Mouse (Mus musculus): ENCODE data around the gene Ap1ar. TPM values are rescaled to one million over a fixed set of nuclear protein-coding genes. Genes with fewer than 3 reads are reported as not detected.

The Ap1ar gene
- total RNA-seq, 2 experiments from 2014 or later = 81.7 to 89.0 TPM

DNA sequence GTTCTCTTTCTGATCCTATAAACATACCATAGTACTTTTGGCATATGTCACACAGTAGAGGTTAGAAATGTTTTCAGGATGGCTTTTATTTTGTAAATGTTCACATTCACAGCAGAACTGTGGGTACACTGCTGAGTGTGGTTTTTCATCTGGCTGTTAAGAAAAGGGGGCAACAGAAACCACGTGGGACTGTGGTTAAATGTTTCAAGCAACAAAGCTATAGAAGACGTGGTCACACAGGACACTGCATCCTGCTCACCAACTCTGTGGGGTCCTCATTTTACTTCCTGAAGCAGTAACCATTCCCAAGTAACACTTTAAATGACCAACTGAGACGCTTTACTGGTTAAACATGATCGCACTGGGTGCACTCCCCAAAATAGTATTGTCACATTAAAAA lies 25.2 kb upstream of the Ap1ar start:
- no peak overlapping the region for H3K4me3 ChIP-seq
- intact Hi-C loops (cut with DNase I) = no loop called here
- no peak for TF ChIP-seq CTCF (IDR thresholded peaks at IDR 0.05)
- DNase-seq (ENCODE audit: extremely low spot score in 1 of 2, low spot score in 2 of 2) = no peak
- no peak overlapping the region for H3K27ac ChIP-seq

DNA sequence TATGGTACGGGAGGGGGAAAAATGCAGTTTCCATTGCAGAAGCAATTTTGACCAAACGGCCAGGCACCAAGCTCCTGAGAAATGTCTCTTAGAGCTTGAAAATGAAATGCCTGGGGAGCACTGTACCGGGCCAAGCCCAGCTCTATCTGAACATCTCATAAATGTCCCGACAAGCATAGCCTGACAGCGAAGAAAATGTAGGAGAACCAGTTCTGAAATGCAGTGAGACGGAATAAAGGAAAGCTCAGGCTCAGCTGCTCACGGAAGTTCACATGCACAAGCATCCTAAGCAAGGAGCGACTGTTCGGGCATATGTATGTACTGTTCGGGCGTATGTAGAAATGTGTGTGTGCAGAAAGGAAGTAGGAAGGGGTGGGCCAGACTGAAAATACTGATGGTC lies 24.0 kb upstream of the Ap1ar start:
- TF ChIP-seq CTCF (IDR thresholded peaks at IDR 0.05) = no peak
- Histone ChIP-seq H3K4me3 (no peak overlapping the region), H3K27ac (no peak overlapping the region)
- DNase-seq (ENCODE audit: extremely low spot score in 1 of 2, low spot score in 2 of 2) = no peak
- intact Hi-C loops (cut with DNase I) = no loop called here

DNA sequence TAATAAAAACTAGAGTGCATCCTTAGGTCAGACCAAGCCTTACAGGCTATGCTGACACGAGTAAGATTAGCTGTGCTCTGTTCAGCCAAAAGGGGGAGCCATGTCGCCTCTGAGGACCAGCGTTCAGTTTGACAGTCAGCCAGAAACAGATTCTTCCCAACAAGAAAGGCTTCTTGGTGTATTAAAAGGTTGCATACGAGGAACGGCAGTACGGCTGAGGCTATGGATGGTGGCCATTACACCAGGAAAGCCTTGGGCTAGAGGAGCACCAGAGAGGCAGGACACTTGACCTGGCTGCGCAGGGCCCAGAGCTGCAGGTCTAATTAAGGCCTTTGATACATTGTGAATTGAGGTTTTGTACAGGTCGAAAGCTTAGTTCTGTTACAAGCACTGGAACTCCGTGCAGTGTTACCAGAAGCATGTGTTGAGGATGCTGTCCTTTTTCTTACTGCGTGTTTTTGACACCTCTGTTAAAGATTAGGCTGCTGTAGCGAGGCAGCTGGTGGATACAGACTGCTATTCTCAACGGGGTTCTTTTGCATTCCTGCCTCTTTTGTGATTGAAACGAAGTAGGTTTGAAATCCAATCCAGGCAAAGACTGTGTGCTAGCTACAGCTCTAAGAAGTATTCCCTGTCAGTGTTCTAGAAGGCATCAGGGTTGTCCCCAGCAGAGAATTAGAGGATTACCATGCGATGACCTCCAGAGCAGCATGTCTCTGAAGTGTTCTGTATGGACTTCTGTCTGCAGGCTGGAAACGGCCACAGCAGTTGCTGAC lies 16.3 kb upstream of the Ap1ar start:
- H3K27ac ChIP-seq = no peak overlapping the region
- peak; percentile 77 for TF ChIP-seq CTCF (IDR thresholded peaks at IDR 0.05)
- H3K4me3 ChIP-seq = no peak overlapping the region
- intact Hi-C loops (cut with DNase I) = loop anchor here (1.0 to 5.0 kb wide), 2 partner anchors 44 to 96 kb away; partner anchors contain the start of gene Fam241a
- DNase-seq (ENCODE audit: extremely low spot score in 1 of 2, low spot score in 2 of 2) = peak; percentile 52 to 54

DNA sequence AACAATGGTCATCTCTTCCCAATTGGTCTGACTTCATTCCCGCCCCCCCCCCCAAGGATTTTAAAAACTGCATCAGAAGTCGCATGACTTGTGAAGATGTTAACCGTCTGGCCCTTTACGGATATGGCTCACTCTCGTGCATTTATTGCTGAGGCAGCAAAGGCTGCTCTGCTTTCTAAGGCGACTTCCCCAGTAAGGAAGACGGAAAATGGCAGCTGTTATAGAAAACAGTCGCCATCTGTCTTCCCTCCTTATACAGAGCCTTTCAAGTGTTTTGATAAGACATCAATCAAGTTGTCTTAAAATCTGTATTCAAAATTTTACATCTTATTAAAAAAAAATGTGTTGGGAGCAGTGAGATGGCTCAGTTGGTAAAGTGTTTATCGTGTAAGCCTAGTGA lies 15.4 kb upstream of the Ap1ar start:
- no peak overlapping the region for H3K27ac ChIP-seq
- no peak overlapping the region for H3K4me3 ChIP-seq
- no peak for TF ChIP-seq CTCF (IDR thresholded peaks at IDR 0.05)
- no peak for DNase-seq (ENCODE audit: extremely low spot score in 1 of 2, low spot score in 2 of 2)
- intact Hi-C loops (cut with DNase I) = loop anchor here (1.0 to 5.0 kb wide), 2 partner anchors 45 to 97 kb away; partner anchors contain the start of gene Fam241a

DNA sequence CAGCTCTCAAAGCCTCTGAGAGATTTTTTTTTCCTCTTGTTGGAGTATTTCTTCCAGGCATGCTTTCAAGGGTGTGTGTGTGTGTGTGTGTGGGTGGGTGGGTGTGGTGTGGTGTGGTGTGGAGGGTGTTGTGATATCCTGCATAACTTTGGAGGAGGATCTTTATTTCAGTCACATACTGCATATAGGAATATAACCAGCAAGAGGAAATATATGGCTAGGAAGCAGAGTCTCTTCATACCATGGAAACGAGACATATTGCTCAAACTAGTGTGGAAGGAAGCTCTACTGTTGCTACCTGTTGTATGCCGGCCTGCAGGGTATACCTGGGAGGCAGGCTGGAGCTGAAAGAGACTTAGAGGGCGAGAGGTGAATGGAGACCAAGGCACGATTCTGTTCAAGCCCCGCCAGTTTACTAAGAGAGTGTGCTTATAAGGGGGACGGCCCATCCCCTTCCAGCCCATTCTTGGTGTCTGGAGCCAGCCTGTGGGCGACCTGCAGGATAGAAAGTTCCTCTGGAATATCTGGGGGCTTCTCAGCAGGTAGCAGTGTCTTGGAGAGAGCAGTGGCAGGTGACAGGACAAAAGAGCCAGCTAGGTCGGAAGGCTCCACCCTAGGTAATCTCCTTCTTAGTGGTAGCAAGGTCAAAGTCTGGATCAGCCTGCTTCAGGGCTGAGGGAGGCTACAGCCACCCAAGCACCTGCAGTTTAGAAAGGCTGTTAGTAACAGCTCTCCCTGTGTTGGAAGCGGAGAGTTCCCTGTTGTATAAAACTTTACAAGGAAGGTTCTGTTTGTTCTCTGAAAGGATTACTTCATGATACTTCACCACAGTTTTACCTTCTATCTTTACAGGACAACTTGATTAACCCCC lies 13.7 kb upstream of the Ap1ar start:
- intact Hi-C loops (cut with DNase I) = loop anchor here (5.0 kb wide), 1 partner anchor 46 kb away; the partner anchor contains the start of gene Fam241a

DNA sequence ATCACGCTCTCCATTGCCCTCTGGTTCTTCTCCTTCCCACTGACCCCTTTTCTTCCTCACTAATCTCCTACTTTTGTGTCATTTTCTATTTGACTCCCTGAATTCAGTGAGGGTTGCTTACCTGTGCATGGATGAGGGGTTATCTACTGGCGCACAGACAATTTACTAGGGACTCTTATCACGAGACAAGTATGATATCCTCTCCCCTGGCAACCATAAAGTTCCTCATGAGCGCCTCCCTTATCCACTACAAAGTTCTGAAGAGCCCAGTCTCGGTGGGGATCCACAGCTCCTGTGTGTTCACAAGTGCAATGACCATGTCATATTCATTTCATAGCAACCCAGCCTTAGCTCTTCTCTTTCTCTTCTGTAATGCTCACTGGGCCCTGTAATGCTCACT lies 12.6 kb upstream of the Ap1ar start:
- H3K4me3 ChIP-seq = no peak overlapping the region
- no peak for TF ChIP-seq CTCF (IDR thresholded peaks at IDR 0.05)
- H3K27ac ChIP-seq = no peak overlapping the region
- intact Hi-C loops (cut with DNase I) = loop anchor here (5.0 kb wide), 1 partner anchor 47 kb away; the partner anchor contains the start of gene Fam241a
- DNase-seq (ENCODE audit: extremely low spot score in 1 of 2, low spot score in 2 of 2) = no peak

More for the DNA sequence above, 13.7 kb upstream of the Ap1ar start:
- TF ChIP-seq CTCF (IDR thresholded peaks at IDR 0.05) = no peak
- no peak overlapping the region for H3K27ac ChIP-seq
- no peak for DNase-seq (ENCODE audit: extremely low spot score in 1 of 2, low spot score in 2 of 2)
- H3K4me3 ChIP-seq = no peak overlapping the region

DNA sequence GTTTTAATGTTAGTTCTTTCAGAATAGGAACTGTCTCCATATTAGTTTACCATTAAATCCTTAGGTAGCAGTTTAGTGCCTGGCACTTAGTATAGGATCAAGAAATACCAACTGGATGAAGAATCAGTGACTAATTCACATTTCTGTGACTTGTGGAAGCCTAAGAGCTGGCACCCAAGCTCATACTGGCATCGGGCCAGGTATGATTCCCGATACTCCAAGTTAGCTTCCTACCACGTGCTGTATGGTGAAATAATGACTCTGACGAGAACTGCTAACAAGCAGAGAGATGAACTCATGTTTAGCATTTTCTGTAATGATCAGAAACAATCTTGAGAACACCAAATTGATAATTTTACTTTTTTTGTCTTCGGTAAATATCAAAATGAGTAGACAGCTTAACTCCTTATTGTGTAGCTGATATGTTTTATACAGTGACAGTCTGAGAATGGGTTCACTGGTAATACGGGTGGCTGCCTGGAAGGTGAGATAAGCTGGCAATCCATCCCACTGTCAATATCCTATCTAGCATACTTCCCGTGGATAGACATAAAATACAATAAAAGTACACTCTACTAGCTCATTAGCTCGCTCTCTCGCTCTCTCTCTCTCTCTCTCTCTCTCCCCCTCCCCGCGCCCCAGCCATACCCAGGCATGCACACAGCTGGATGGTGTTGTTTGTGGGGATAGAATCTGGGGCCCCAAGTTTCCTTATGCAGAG lies 10.9 kb upstream of the Ap1ar start:
- TF ChIP-seq CTCF (IDR thresholded peaks at IDR 0.05) = no peak
- intact Hi-C loops (cut with DNase I) = no loop called here
- Histone ChIP-seq H3K4me3 (no peak overlapping the region), H3K27ac (no peak overlapping the region)
- DNase-seq (ENCODE audit: extremely low spot score in 1 of 2, low spot score in 2 of 2) = no peak

DNA sequence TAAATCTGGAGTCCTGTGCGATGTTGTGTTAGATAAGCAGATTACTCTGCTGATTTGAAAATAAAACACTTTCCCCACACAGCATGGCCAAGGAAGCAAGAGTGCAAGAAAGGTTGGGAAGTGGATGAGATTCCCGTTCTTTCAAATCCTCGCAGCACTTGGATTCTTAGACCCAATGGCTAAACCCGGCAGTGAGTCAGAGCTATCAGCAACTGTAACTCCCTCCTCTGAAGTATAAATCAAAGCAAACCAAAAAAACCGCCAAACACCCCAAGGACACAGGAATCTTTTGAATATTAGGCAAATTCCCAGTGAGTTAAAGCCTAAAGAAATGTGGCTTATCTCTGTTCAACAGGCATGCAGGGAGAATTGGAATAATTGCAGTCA lies 6.6 kb upstream of the Ap1ar start:
- DNase-seq (ENCODE audit: extremely low spot score in 1 of 2, low spot score in 2 of 2) = no peak
- intact Hi-C loops (cut with DNase I) = no loop called here
- TF ChIP-seq CTCF (IDR thresholded peaks at IDR 0.05) = no peak
- H3K4me3 ChIP-seq = no peak overlapping the region
- no peak overlapping the region for H3K27ac ChIP-seq

DNA sequence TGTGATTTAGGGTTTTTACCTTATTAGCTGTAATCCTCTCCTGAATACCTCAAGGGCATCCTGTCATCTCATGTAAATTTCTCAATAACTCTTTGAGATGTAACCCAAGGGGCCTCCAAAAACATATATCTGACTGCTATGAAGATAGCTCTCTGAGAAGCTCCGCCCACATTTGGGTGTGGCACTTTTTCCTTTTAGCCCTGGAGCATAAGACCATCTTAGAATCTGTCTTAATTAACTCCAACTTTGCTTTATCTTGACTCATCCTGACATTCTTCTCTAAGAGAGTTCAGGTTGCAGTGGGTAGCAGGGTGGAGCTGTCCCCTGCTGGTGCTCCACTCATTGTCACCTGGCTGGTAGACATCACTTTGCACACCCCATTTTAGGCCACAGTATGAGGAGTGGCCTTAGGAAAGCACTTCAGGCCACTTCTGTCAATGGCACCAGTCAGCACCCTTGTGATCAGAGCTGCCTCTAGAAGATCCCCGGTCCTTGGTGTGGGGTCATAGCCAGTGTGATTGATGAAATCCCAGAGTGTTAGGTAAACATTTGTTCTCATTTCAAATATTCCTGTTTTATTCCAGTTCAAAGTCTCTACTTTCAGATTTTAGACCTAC lies 6.1 kb upstream of the Ap1ar start:
- no peak overlapping the region for H3K4me3 ChIP-seq
- intact Hi-C loops (cut with DNase I) = no loop called here
- TF ChIP-seq CTCF (IDR thresholded peaks at IDR 0.05) = no peak
- H3K27ac ChIP-seq = no peak overlapping the region
- DNase-seq (ENCODE audit: extremely low spot score in 1 of 2, low spot score in 2 of 2) = no peak

DNA sequence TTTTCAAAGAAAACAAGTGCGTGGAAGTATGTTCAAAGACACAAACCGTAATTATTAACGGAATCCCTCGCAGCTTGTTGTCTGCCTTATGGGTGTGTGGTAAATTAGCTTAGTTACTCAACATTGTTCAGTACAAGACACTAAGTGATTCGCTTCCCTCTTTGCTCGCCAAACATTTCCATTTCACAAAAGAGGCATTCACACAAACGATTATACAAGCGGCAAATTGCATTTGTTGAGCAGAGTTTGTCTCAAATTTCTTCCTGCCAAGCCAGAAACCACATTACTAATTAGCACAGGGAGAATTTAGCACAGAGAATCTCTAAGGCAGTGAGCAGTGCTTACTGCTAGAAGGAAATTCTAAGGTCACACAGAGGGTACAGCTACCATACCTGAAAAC lies 4.6 kb upstream of the Ap1ar start:
- no peak for DNase-seq (ENCODE audit: extremely low spot score in 1 of 2, low spot score in 2 of 2)
- no peak overlapping the region for H3K27ac ChIP-seq

DNA sequence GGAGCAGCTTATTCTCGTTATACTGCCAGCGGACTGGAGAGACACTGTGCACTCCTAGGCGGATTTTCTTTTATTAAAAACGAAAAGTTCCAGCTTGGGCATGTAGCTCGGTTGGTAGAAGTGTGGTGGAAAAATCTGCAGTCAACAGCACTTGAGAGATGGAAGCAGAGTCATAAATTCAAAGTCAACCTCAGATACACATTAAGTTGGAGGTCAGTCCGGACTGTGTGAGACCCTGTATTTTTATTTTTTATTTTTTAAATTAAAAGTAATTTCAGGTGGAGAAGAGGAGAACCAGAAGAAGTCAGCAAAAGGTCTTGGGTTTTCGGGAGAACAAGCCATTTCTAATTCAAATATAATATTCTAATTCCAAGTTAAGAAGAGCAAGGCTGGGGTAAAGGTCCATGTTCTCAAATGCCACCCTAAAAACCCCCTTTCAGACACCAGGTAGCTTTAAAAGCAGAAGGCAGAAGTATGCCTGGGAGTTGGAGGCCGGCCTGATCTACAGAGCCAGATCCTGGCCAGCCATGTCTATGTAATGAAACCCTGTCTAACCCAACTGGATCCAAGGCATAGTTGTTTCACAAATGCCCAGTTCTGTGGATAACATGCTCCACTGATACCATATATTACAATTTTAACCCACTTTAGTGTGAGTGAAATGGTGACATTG lies 785 bp upstream of the Ap1ar start:
- TF ChIP-seq CTCF (IDR thresholded peaks at IDR 0.05) = no peak
- intact Hi-C loops (cut with DNase I) = loop anchor here (1.0 to 2.0 kb wide), 2 partner anchors 47 to 58 kb away; partner anchors contain the start of gene Fam241a
- H3K27ac ChIP-seq = peak overlapping the region; percentile 91
- DNase-seq (ENCODE audit: extremely low spot score in 1 of 2, low spot score in 2 of 2) = no peak
- H3K4me3 ChIP-seq = peak overlapping the region; percentile 81

More for the DNA sequence above, 4.6 kb upstream of the Ap1ar start:
- TF ChIP-seq CTCF (IDR thresholded peaks at IDR 0.05) = no peak
- intact Hi-C loops (cut with DNase I) = no loop called here
- no peak overlapping the region for H3K4me3 ChIP-seq
